Mouse (Mus musculus) spleen, adult 2 months (tissue): ENCODE data around the gene Sar1a.

ENCODE experiments used
- CTCF ChIP-seq: fragments of 200-500 bp; IDR thresholded peaks from 2 replicates; pipeline ENCODE4 v1.5.1; 2011; ENCODE audit warnings: mild to moderate bottlenecking, inconsistent platforms; ENCODE audit not compliant: insufficient read depth, insufficient read length, insufficient replicate concordance; ENCODE audit errors: extremely low read depth
- POLR2A ChIP-seq: fragments of 200-500 bp; IDR thresholded peaks from 2 replicates; pipeline ENCODE4 v1.6.1; 2011; ENCODE audit warnings: low read depth, low read length, inconsistent platforms

DNA sequence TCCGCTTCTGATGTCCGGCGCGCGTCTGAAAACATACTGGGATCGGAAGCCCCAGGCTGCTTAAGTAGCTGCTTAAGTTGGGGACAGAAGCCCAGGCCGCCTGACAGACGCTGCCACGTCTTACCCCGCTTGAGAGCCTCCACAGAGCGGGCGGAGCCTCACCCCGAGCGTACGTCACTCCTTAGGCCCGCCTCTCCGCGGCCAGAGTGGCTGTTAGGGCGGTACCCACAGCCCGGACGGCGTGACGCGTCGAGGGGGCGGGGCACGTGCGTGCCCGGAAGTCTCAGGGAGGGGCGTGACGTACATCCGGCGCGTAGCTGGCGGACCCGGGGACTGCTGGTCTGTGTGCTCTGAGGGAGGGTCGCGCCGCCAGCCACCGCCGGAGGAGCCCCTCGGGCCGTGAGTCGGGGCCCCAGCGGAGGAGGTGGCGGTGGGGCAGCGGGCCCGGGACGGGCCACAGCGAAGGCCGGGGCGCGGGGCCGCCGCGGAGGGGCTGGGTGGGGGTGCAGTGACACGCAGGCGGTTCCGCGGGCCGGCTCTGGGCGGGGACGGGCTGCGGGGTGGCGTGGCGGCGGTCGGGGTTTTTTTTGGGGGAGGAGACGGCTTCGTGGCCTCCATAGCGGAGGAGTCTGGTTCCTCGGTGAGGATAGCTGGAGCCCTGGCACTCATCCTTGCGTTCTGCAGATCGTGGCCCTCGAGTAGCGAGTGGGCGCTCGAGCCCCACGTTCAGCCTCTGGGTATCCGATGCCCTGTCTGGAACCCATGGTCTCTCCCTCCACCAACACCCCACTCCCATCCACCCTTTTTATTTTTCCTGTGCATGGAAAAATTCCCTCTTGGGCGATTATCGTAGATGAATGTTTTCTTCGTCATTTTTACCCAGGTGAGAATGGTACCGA, at the start of gene Sar1a:
- TF ChIP-seq CTCF (no peak), POLR2A (no peak)
